Mouse (Mus musculus) ES-E14 (cell line): ENCODE measurements around the gene Accsl. TPM values are rescaled to one million over a fixed set of nuclear protein-coding genes. Genes with fewer than 3 reads are reported as not detected.

ENCODE experiments used
- DNase-seq: peaks from one replicate; pipeline ENCODE4 v3.0.0-alpha.2; 2013; ENCODE audit warnings: low read depth, low spot score
- H3K27ac ChIP-seq: 2 replicates; pipeline ENCODE4 v1.5.1; 2012; ENCODE audit warnings: low read depth, mild to moderate bottlenecking, low read length, moderate library complexity, mixed read lengths; ENCODE audit not compliant: poor library complexity, insufficient read depth, severe bottlenecking
- H3K36me3 ChIP-seq: 2 replicates; pipeline ENCODE4 v1.6.1; 2012; ENCODE audit warnings: mild to moderate bottlenecking, low read length, moderate library complexity, mixed read lengths; ENCODE audit not compliant: control insufficient read depth, poor library complexity, insufficient read depth, severe bottlenecking
- H3K4me1 ChIP-seq, 2 experiments: fragments of 150-350 bp in 1 of 2; sonication (generic) in 1 of 2; 2 replicates each; pipeline ENCODE4 v1.6.1; 2012; ENCODE audit warnings: low read length in 2 of 2, mild to moderate bottlenecking in 1 of 2, mixed read lengths in 1 of 2; ENCODE audit not compliant: control insufficient read depth in 2 of 2, insufficient read depth in 2 of 2, poor library complexity in 1 of 2
- H3K4me3 ChIP-seq, 2 experiments: fragments of 150-350 bp in 1 of 2; sonication (generic) in 1 of 2; 2 replicates each; pipeline ENCODE4 v1.5.1; 2012; ENCODE audit warnings: low read length in 2 of 2, low read depth in 1 of 2, mild to moderate bottlenecking in 1 of 2, mixed read lengths in 1 of 2; ENCODE audit not compliant: insufficient read depth in 1 of 2, poor library complexity in 1 of 2, severe bottlenecking in 1 of 2
- H3K9ac ChIP-seq: 2 replicates; pipeline ENCODE4 v1.6.1; 2012; ENCODE audit warnings: low read depth, mild to moderate bottlenecking, low read length, mixed read lengths; ENCODE audit not compliant: poor library complexity, insufficient read depth, severe bottlenecking
- H3K9me3 ChIP-seq: fragments of 150-350 bp; sonication (generic); 2 replicates; pipeline ENCODE4 v1.6.1; 2012; ENCODE audit warnings: low read depth, mild to moderate bottlenecking, low read length; ENCODE audit not compliant: control insufficient read depth, insufficient read depth
- CHD2 ChIP-seq: IDR thresholded peaks from 2 replicates; pipeline ENCODE4 v1.6.1; 2014; ENCODE audit warnings: mild to moderate bottlenecking, low read depth, low read length, inconsistent platforms
- HCFC1 ChIP-seq: IDR thresholded peaks from 2 replicates; pipeline ENCODE4 v1.6.1; 2012; ENCODE audit warnings: low read length, inconsistent platforms, borderline replicate concordance; ENCODE audit not compliant: insufficient read depth
- MAFK ChIP-seq: IDR thresholded peaks from 2 replicates; pipeline ENCODE4 v1.6.1; 2014; ENCODE audit warnings: mild to moderate bottlenecking, low read depth, low read length, inconsistent platforms; ENCODE audit not compliant: insufficient read depth
- ZC3H11A ChIP-seq: IDR thresholded peaks from 2 replicates; pipeline ENCODE4 v1.6.1; 2012; ENCODE audit warnings: low read depth, mild to moderate bottlenecking, inconsistent platforms, low read length, borderline replicate concordance
- ZNF384 ChIP-seq: IDR thresholded peaks from 2 replicates; pipeline ENCODE4 v1.6.1; 2012; ENCODE audit warnings: low read depth, low read length, inconsistent platforms
- in situ Hi-C, 2 experiments: fragments of 600-800 bp; cut with MboI; formaldehyde crosslinking; loops; one replicate each; pipeline ENCODE4 v1.15.1; 2025; ENCODE audit warnings: low sequenced_read_pairs in 2 of 2, inconsistent platforms in 1 of 2; ENCODE audit not compliant: unreplicated experiment in 2 of 2
- total RNA-seq: library from RNA; depleted of rRNA; stranded (reverse); fragments of 300-350 nt; gene quantifications from 2 replicates; pipeline ENCODE4 v1.2.3, GENCODE M21; 2012

The Accsl gene
- total RNA-seq, 1 experiment = 21.4 TPM

DNA sequence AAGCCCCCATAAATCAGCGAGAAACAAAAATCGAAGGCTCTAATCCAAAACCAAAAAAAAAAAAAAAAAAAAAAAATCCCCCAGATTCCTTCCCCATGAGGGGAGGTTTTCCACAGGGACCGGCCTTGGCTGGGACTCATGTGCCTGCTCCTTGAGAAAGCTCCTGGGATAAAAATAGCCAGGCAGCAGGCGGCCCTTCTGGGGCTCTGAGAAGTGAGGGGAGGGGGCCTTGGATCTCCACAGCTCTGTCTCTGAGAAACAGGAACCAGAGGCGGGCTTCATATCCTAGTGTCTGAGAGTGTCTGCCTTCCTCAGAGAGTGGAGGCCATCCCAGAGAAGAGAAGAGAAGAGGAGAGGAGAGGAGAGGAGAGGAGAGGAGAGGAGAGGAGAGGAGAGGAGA is 8.0 kb upstream of the Accsl start:
- Histone ChIP-seq H3K4me1 (peaks cover 0 to 9% of the 10 kb centered on the region in 2 experiments; a peak in 2 of 4 replicates), H3K4me3 (no peak overlapping the region), H3K36me3 (no peaks in the 10 kb centered on the region), H3K9ac (no peak overlapping the region), H3K9me3 (no peaks in the 10 kb centered on the region), H3K27ac (no peak overlapping the region)
- no peak for DNase-seq
- in situ Hi-C loops = no loop called here
- TF ChIP-seq CHD2 = no peak
- no peak for TF ChIP-seq HCFC1
- no peak for TF ChIP-seq MAFK
- no peak for TF ChIP-seq ZC3H11A
- TF ChIP-seq ZNF384 = 0 out of 2 replicates have a peak, but pooled peaks have one; percentile 11

GRCm38 (mm10) chr2:93874606-93875005 is 5.6 kb upstream of the Accsl start:
- no peak overlapping the region for H3K27ac ChIP-seq
- no peak overlapping the region for H3K9ac ChIP-seq
- peaks cover 0 to 21% of the 10 kb centered on the region in 2 experiments; a peak in 2 of 4 replicates for H3K4me1 ChIP-seq
- in situ Hi-C loops = no loop called here
- H3K36me3 ChIP-seq = no peaks in the 10 kb centered on the region
- H3K9me3 ChIP-seq = no peaks in the 10 kb centered on the region
- no peak for DNase-seq
- TF ChIP-seq MAFK (no peak), ZNF384 (no peak), HCFC1 (no peak), CHD2 (no peak)
- no peak overlapping the region for H3K4me3 ChIP-seq

DNA sequence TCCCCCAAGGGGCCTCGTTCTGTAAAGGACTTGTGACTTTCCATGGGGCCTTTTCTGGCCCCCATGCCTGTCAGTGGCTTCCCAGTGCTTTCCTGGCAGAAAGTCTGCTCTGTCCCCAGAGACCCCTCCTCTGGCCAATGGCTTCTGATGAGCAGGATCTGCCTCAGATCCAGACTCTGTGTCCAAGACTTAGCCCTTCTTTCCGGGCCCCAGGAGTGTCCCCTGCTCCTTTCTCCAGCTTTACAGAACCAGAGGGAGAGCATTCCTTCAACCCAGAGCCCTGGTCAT is 5.2 kb upstream of the Accsl start:
- H3K27ac ChIP-seq = no peak overlapping the region
- H3K4me3 ChIP-seq = no peak overlapping the region
- H3K9ac ChIP-seq = no peak overlapping the region
- H3K9me3 ChIP-seq = no peaks in the 10 kb centered on the region
- H3K36me3 ChIP-seq = no peaks in the 10 kb centered on the region
- TF ChIP-seq ZNF384 (no peak), MAFK (no peak), HCFC1 (no peak), ZC3H11A (no peak), CHD2 (no peak)
- no peak for DNase-seq
- peaks cover 0 to 24% of the 10 kb centered on the region in 2 experiments; a peak in 2 of 4 replicates for H3K4me1 ChIP-seq
- in situ Hi-C loops = no loop called here

- Histone ChIP-seq H3K36me3 (no peaks in the 10 kb centered on the region), H3K9me3 (no peaks in the 10 kb centered on the region), H3K27ac (no peak overlapping the region), H3K4me3 (no peak overlapping the region), H3K4me1 (peaks cover 0 to 26% of the 10 kb centered on the region in 2 experiments; a peak in 2 of 4 replicates), H3K9ac (no peak overlapping the region)
- no peak for DNase-seq
- TF ChIP-seq ZNF384 (no peak), HCFC1 (no peak), CHD2 (no peak), ZC3H11A (no peak), MAFK (no peak)
- in situ Hi-C loops = no loop called here
Measured at GRCm38 (mm10) chr2:93873449-93874226, 4.7 kb upstream of the Accsl start.

- TF ChIP-seq ZNF384 (no peak), CHD2 (no peak), ZC3H11A (no peak), MAFK (no peak), HCFC1 (no peak)
- Histone ChIP-seq H3K36me3 (no peaks in the 10 kb centered on the region), H3K4me3 (no peak overlapping the region), H3K9me3 (no peaks in the 10 kb centered on the region), H3K9ac (no peak overlapping the region), H3K27ac (peak overlapping the region; percentile 9; the same call in 1 of the 2 replicates), H3K4me1 (peaks cover 0 to 28% of the 10 kb centered on the region in 2 experiments; a peak in 2 of 4 replicates)
- DNase-seq = no peak
- in situ Hi-C loops = no loop called here
Measured at GRCm38 (mm10) chr2:93872257-93872656, 3.3 kb upstream of the Accsl start.
